Mouse (Mus musculus) lung, postnatal 0 days (tissue): ENCODE data around the gene Klf6.

Experiments
- CTCF ChIP-seq: IDR thresholded peaks from 2 replicates; pipeline ENCODE4 v1.5.1; 2016; ENCODE audit warnings: antibody characterized with exemption, mild to moderate bottlenecking
- EP300 ChIP-seq: IDR thresholded peaks from 2 replicates; pipeline ENCODE4 v1.6.1; 2016; ENCODE audit warnings: antibody characterized with exemption, mild to moderate bottlenecking, control low read depth

DNA sequence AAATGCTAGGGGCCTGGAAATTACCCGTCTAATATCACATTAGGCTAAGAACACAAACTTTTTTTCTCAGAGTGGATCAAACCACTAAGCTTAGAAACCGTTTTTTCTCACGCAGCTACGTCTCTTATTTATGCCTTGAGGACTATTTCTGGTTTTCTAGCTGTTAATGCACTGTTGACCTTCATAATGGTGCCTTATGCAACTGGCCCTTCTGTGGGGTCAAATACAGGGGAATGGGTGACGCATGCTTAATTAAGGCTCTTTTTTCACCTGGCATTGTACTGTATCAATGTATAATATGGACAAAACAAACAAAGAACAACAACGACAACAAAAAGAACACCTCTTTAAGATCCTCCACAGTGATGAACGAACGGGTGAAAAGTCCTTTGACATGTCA lies 7.1 kb downstream of the Klf6 start:
- TF ChIP-seq CTCF (no peak), EP300 (no peak)
